Mouse (Mus musculus) mesoderm, embryonic 11.5 days (tissue): ENCODE results near the gene Des.

Experiments
- DNase-seq: peaks from one replicate; pipeline ENCODE4 v3.0.0-alpha.2; 2012; ENCODE audit warnings: low read depth, low spot score

The Des gene

GRCm38 (mm10) chr1:75382356-75383071, 22.4 kb downstream of the Des start:
- no peak for DNase-seq

GRCm38 (mm10) chr1:75384470-75385141, 24.5 kb downstream of the Des start:
- no peak for DNase-seq

- no peak for DNase-seq
Measured at GRCm38 (mm10) chr1:75385142-75385730, 25.1 kb downstream of the Des start.

- no peak for DNase-seq
Measured at GRCm38 (mm10) chr1:75386149-75386548, 26.0 kb downstream of the Des start.

GRCm38 (mm10) chr1:75387469-75387928, 27.4 kb downstream of the Des start:
- DNase-seq = no peak

GRCm38 (mm10) chr1:75387929-75388897, 28.1 kb downstream of the Des start:
- DNase-seq = no peak

GRCm38 (mm10) chr1:75388898-75389515, 28.9 kb downstream of the Des start:
- DNase-seq = no peak

GRCm38 (mm10) chr1:75393139-75393538, 33.0 kb downstream of the Des start:
- no peak for DNase-seq

GRCm38 (mm10) chr1:75393846-75394245, 33.7 kb downstream of the Des start:
- DNase-seq = no peak

GRCm38 (mm10) chr1:75398761-75399402, 38.8 kb downstream of the Des start:
- peak; percentile 84 for DNase-seq

- peak; percentile 75 for DNase-seq
Measured at GRCm38 (mm10) chr1:75399755-75400492, 39.8 kb downstream of the Des start.

GRCm38 (mm10) chr1:75400493-75401115, 40.5 kb downstream of the Des start:
- no peak for DNase-seq

GRCm38 (mm10) chr1:75405547-75405946, 45.4 kb downstream of the Des start:
- DNase-seq = no peak

GRCm38 (mm10) chr1:75406173-75406572, 46.0 kb downstream of the Des start:
- no peak for DNase-seq

- DNase-seq = no peak
Measured at GRCm38 (mm10) chr1:75407056-75407455, 46.9 kb downstream of the Des start.

- DNase-seq = no peak
Measured at GRCm38 (mm10) chr1:75408210-75408609, 48.1 kb downstream of the Des start.

GRCm38 (mm10) chr1:75409950-75410349, 49.8 kb downstream of the Des start:
- DNase-seq = no peak

GRCm38 (mm10) chr1:75412196-75412595, 52.1 kb downstream of the Des start:
- no peak for DNase-seq

GRCm38 (mm10) chr1:75413749-75414148, 53.6 kb downstream of the Des start:
- DNase-seq = peak; percentile 24
